Mouse (Mus musculus): Measurements from ENCODE around the gene Mrps10.

Mrps10 gene

GRCm38 (mm10) chr17:47368401-47369086 lies at the start of gene Mrps10:
Gene Mrps10, plus strand, starts transcription at chr17:47368887.
- peak; percentile 93 for DNase-seq

- DNase-seq, result no peak
These were observed 49.6 kb upstream of the Mrps10 start for GRCm38 (mm10) chr17:47318972-47319625.

GRCm38 (mm10) chr17:47319761-47320160 lies 48.9 kb upstream of the Mrps10 start:
- DNase-seq, result no peak

- no peak for DNase-seq
These were observed 46.3 kb upstream of the Mrps10 start for GRCm38 (mm10) chr17:47322128-47322990.

GRCm38 (mm10) chr17:47322991-47323295 lies 45.7 kb upstream of the Mrps10 start:
- DNase-seq, result no peak

GRCm38 (mm10) chr17:47327559-47327958 lies 41.1 kb upstream of the Mrps10 start:
- no peak for DNase-seq

GRCm38 (mm10) chr17:47327969-47328368 lies 40.7 kb upstream of the Mrps10 start:
- no peak for DNase-seq

GRCm38 (mm10) chr17:47328552-47329343 lies 39.9 kb upstream of the Mrps10 start:
- no peak for DNase-seq

- DNase-seq, result no peak
These were observed 38.1 kb upstream of the Mrps10 start for GRCm38 (mm10) chr17:47330616-47331015.

GRCm38 (mm10) chr17:47332001-47332611 lies 36.6 kb upstream of the Mrps10 start:
- peak; percentile 49 for DNase-seq

GRCm38 (mm10) chr17:47332664-47333063 lies 36.0 kb upstream of the Mrps10 start:
- peak; percentile 39 for DNase-seq

- DNase-seq, result no peak
These were observed 35.3 kb upstream of the Mrps10 start for GRCm38 (mm10) chr17:47333409-47333808.

- DNase-seq, result no peak
These were observed 25.6 kb upstream of the Mrps10 start for GRCm38 (mm10) chr17:47343121-47343520.

GRCm38 (mm10) chr17:47349721-47350319 lies 18.9 kb upstream of the Mrps10 start:
- DNase-seq, result no peak

- DNase-seq, result peak; percentile 40
These were observed 8.7 kb upstream of the Mrps10 start for GRCm38 (mm10) chr17:47359964-47360363.

GRCm38 (mm10) chr17:47361343-47361742 lies 7.3 kb upstream of the Mrps10 start:
- no peak for DNase-seq

GRCm38 (mm10) chr17:47369087-47369443 lies 378 bp downstream of the Mrps10 start:
- no peak for DNase-seq

- peak; percentile 87 for DNase-seq
These were observed 2.8 kb downstream of the Mrps10 start for GRCm38 (mm10) chr17:47371451-47371850.

- no peak for DNase-seq
These were observed 5.3 kb downstream of the Mrps10 start for GRCm38 (mm10) chr17:47373991-47374390.

- DNase-seq, result no peak
These were observed 8.1 kb downstream of the Mrps10 start for GRCm38 (mm10) chr17:47376779-47377280.

- no peak for DNase-seq
These were observed 9.4 kb downstream of the Mrps10 start for GRCm38 (mm10) chr17:47378133-47378532.

GRCm38 (mm10) chr17:47381917-47382316 lies 13.2 kb downstream of the Mrps10 start:
- no peak for DNase-seq

All from kidney, adult 9 months (tissue).